Mouse (Mus musculus) G1E-ER4 (cell line): ENCODE data around the gene Ubap2l. TPM values are rescaled to one million over a fixed set of nuclear protein-coding genes. Genes with fewer than 3 reads are reported as not detected.

Source experiments
- GATA1 ChIP-seq: IDR thresholded peaks from one replicate; pipeline ENCODE4 v1.8.0; 2012; ENCODE audit warnings: low read length, inconsistent platforms
- polyA plus RNA-seq: library from polyadenylated mRNA; stranded (reverse); fragments of >175 nt; gene quantifications from 2 replicates; pipeline ENCODE4 v1.2.3, GENCODE M21; 2012

Ubap2l gene
- polyA plus RNA-seq, 1 experiment, result 183 TPM

- TF ChIP-seq GATA1, result no peak
Observed at GRCm38 (mm10) chr3:89963221-89963763, 89.1 kb downstream of the Ubap2l start, which contains the start of gene Atp8b2. Atp8b2 (minus strand) TSS chr3:89963508.

DNA sequence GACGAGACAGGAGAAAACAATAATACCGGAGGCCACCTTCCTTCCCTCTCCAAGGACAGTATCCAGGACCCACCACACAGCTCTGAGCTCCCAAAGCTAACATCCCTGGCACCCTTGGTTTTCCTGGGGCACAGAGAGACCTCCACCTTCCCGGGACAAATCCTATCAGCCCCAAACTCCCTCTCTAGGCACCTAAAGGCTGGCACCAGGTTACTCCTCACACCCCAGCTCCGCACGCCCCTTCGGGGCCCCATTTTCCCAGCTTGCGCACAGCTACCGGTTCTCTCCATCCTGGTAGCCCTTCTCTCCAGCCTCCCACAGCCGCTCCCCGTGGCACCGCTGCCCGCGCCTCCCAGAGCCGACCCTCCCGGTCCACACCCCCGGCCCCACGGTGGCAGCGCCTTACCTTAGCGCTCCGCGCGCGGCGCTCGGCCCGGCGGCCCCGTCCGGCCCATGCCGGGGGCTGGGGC lies 89.6 kb downstream of the Ubap2l start:
- TF ChIP-seq GATA1, result no peak

DNA sequence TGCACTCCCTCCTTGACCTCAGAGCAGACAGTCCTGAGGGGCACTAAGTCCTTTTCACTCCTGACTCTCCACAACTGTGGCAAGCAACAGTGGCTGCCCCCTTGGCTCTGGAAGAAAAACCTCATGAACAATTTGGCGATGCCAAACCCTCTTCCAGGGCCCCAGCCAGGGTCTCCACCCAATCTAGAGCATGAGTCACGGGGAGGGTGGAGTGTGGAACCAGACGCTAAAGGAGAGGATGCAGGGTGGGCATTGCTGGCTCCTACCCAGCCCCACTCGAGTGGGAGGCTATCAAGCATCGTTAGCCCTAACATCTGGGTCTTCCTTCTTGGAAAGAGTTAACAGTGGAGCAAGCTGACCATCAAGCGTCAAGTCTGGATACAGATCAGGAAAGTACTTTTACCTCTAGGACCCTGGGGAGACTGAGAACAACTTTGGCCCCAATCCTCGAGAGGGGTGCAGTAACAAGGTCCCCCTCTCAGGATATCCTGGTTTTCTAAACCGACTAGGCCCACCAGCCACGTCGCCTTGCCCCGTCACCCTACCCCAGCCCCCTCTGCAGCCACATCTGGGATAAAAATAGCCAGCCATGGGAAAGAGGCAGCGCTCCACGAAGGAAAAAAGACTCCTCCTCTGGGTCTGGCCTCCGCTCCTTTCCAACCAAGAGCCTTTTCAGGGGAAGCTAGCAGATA lies 90.2 kb downstream of the Ubap2l start:
- no peak for TF ChIP-seq GATA1

GRCm38 (mm10) chr3:89961436-89961835 lies 91.0 kb downstream of the Ubap2l start:
- no peak for TF ChIP-seq GATA1

DNA sequence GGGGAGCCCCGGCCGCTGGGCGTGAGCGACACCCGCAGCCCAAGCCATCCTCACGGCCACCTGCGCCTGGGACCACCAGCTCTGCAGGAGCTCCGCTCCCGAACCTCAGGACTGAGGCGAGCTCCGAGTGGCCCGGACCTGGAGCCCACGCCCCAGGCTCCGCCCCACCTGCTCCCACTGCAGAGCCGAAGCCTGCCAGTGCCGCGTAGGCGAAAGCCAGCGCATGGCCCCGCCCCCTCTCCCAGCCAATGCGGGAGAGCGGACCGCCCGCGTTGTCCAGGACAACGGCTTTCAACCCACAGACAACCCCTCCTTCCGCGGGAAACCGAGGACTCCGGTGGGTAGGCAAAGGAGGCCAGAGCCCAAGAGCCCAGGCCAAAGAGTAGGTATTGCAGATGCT lies 92.0 kb downstream of the Ubap2l start:
- TF ChIP-seq GATA1, result no peak

GRCm38 (mm10) chr3:89959435-89959834 lies 93.0 kb downstream of the Ubap2l start:
- no peak for TF ChIP-seq GATA1

- TF ChIP-seq GATA1, result no peak
Observed at GRCm38 (mm10) chr3:89957880-89958279, 94.5 kb downstream of the Ubap2l start.

GRCm38 (mm10) chr3:89956177-89956971 lies 96.1 kb downstream of the Ubap2l start:
- TF ChIP-seq GATA1, result no peak

DNA sequence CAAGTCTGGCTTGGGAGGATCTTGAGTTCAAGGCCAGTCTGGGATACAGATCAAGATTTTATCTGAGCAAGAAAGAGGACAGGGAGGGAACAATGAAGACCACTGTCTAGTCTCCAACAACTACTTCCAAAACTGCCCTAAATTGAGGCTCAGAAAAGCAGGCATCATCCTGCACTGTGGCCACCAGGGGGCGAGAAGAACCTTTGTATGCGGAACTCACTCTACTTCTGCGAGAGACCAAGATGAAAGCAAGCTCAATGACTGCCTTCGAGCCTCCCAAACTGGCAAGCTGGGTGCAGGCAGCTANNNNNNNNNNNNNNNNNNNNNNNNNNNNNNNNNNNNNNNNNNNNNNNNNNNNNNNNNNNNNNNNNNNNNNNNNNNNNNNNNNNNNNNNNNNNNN lies 99.0 kb downstream of the Ubap2l start:
- TF ChIP-seq GATA1, result no peak

Other genes with a start within 250 kb of the Ubap2l start
- not detected in 2 replicates for gene She, start 221.3 kb downstream of the Ubap2l start, polyA plus RNA-seq
- gene Il6ra, start 139.4 kb downstream of the Ubap2l start, polyA plus RNA-seq, result not detected in 2 replicates
- not detected in 2 replicates for gene Atp8b2, start 89.1 kb downstream of the Ubap2l start, polyA plus RNA-seq
- gene Hax1, start 53.8 kb downstream of the Ubap2l start, polyA plus RNA-seq, result 17.4 and 50.6 TPM in 2 replicates
- 19.8 and 35.4 TPM in 2 replicates for gene 4933434E20Rik, start 992 bp downstream of the Ubap2l start, polyA plus RNA-seq
- gene Tpm3, start 20.0 kb upstream of the Ubap2l start, polyA plus RNA-seq, result 194 and 266 TPM in 2 replicates
- gene Nup210l, start 51.5 kb upstream of the Ubap2l start, polyA plus RNA-seq, result not detected in 2 replicates
- 121 and 183 TPM in 2 replicates for gene Rps27, start 161.0 kb upstream of the Ubap2l start, polyA plus RNA-seq
- 2.3 and 2.4 TPM in 2 replicates for gene Rab13, start 161.1 kb upstream of the Ubap2l start, polyA plus RNA-seq
- 86.1 and 122 TPM in 2 replicates for gene Jtb, start 179.0 kb upstream of the Ubap2l start, polyA plus RNA-seq
- gene Creb3l4, start 190.9 kb upstream of the Ubap2l start, polyA plus RNA-seq, result not detected in 2 replicates
- 14.3 and 15.6 TPM in 2 replicates for gene Slc39a1, start 195.5 kb upstream of the Ubap2l start, polyA plus RNA-seq
- gene Crtc2, start 201.5 kb upstream of the Ubap2l start, polyA plus RNA-seq, result 40.3 and 49.3 TPM in 2 replicates
- 66.1 and 104 TPM in 2 replicates for gene Dennd4b, start 212.6 kb upstream of the Ubap2l start, polyA plus RNA-seq
- 3.0 and 3.6 TPM in 2 replicates for gene Gatad2b, start 240.6 kb upstream of the Ubap2l start, polyA plus RNA-seq